Mouse (Mus musculus): ENCODE results near the gene Rc3h1.

DNA sequence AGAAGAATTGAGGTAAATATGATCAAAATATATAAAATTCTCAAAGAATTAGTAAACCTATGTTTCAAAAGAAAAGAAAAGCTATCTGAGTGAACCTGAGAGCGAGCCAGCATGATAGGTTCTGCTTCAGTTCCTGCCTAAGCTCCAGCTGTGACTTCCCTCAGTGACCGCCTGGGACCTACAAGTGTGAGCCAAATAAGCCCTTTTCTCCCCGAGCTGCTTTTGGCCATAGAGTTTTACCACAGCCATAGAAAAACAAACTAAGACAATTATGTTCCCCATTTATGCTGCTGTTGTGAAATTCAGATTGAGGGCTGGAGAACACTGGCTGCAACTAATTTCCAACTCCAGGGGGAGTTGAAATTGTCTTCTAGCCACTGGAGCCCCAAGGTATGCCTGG, 24.2 kb upstream of the Rc3h1 start:
- TF ChIP-seq CTCF (IDR thresholded peaks at IDR 0.05; ENCODE audit: borderline replicate concordance, insufficient read depth, low read length) (no peak), POLR2A (IDR thresholded peaks at IDR 0.05; ENCODE audit: low read depth, low read length) (no peak)

All from embryonic fibroblast, embryonic 13.5 days (primary cell).